Comparison of ENCODE assay signal across 8 mouse cellular contexts in genomic region chr10:59948363-59949254, GRCm38 (mm10). TPM values are rescaled to one million over a fixed set of nuclear protein-coding genes. Genes with fewer than 3 reads are reported as not detected.
A peak's percentile ranks its signal among the peaks of the same experiment; 100 is the strongest.
DNase-seq lines count a peak whose midpoint lies in the region; ATAC-seq and TF ChIP-seq lines count a peak whose summit lies in the region.

No protein-coding gene starts in this region.

- no peak overlapping the region for H3K9ac ChIP-seq in lung, embryonic 14.5 days
- peak overlapping the region; percentile 96; the same call in 1 of the 2 replicates for H3K9ac ChIP-seq in embryonic facial prominence, embryonic 12.5 days

- 0 out of 2 replicates have a peak overlapping the region, but pooled peaks have one; percentile 85 for H3K4me3 ChIP-seq in lung, embryonic 14.5 days (ENCODE audit: low read depth, low read length)
- H3K4me3 ChIP-seq in embryonic facial prominence, embryonic 12.5 days = peak overlapping the region; percentile 92

- TF ChIP-seq CTCF in lung, embryonic 14.5 days (IDR thresholded peaks at IDR 0.05; ENCODE audit: low read depth) = no peak

- peak; percentile 70 for DNase-seq in lung, embryonic 14.5 days
- DNase-seq in lung, postnatal 14 days = no peak
- DNase-seq in heart, postnatal 36 days = peak; percentile 57 to 73
- DNase-seq in lung, postnatal 10 days = peak; percentile 56
- DNase-seq in right cerebral cortex, adult 2 months (ENCODE audit: low spot score in 2 of 2) = no peak
- DNase-seq in layer of hippocampus, postnatal 36 days = no peak

- peak overlapping the region; percentile 95 for H3K27ac ChIP-seq in lung, embryonic 14.5 days (ENCODE audit: low read depth)
- peak overlapping the region; percentile 76 for H3K27ac ChIP-seq in embryonic facial prominence, embryonic 12.5 days

- H3K9me3 ChIP-seq in lung, embryonic 14.5 days (ENCODE audit: low read depth, low read length) = no peaks in the 10 kb centered on the region
- H3K9me3 ChIP-seq in embryonic facial prominence, embryonic 12.5 days = no peaks in the 10 kb centered on the region

- intact Hi-C loops in heart, postnatal 36 days (cut with DNase I) = loop anchor here (2.0 kb wide), 1 partner anchor 30 kb away; no protein-coding TSS in a partner anchor

- 32% methylated on average over 6 of the region's 6 CpGs for WGBS in lung, embryonic 14.5 days
- WGBS in embryonic facial prominence, embryonic 12.5 days = 34% methylated on average over 6 of the region's 6 CpGs

- peaks cover 13% of the 10 kb centered on the region; the same call in 1 of the 2 replicates for H3K36me3 ChIP-seq in lung, embryonic 14.5 days (ENCODE audit: insufficient read depth)
- peaks cover 2% of the 10 kb centered on the region; the same call in 1 of the 2 replicates for H3K36me3 ChIP-seq in embryonic facial prominence, embryonic 12.5 days

- ATAC-seq in lung, embryonic 14.5 days (ENCODE audit: insufficient read depth) = no peak
- no peak for ATAC-seq in embryonic facial prominence, embryonic 12.5 days (ENCODE audit: insufficient number of reproducible peaks, insufficient read depth, low FRiP score, low TSS enrichment)
- ATAC-seq in CD4-positive, CD25-positive, alpha-beta regulatory T cell, adult 4 months = no peak

- peaks cover 16% of the 10 kb centered on the region for H3K4me1 ChIP-seq in lung, embryonic 14.5 days (ENCODE audit: insufficient read depth)
- H3K4me1 ChIP-seq in embryonic facial prominence, embryonic 12.5 days = peaks cover 33% of the 10 kb centered on the region

- peak overlapping the region; percentile 96 for H3K4me2 ChIP-seq in lung, embryonic 14.5 days
- peak overlapping the region; percentile 98 for H3K4me2 ChIP-seq in embryonic facial prominence, embryonic 12.5 days (replicated peaks)

- no peaks in the 10 kb centered on the region for H3K27me3 ChIP-seq in lung, embryonic 14.5 days (ENCODE audit: insufficient read depth, low read length)
- H3K27me3 ChIP-seq in embryonic facial prominence, embryonic 12.5 days = no peaks in the 10 kb centered on the region

RNA-seq across cellular contexts. Expression of gene Ddit4, which starts 3.0 kb away (rescaled TPM):
- 3.0 and 3.5 TPM in 2 replicates for polyA plus RNA-seq in lung, embryonic 14.5 days (2014; fragmentation: Nextera tagmentation; extraction: Ambion mirVana)
- 81.2 and 92.3 TPM in 2 replicates for polyA plus RNA-seq in embryonic facial prominence, embryonic 12.5 days (2016; fragmentation: Nextera tagmentation; extraction: Ambion mirVana)
- 10 to 100 TPM; 37.1 to 64.2 TPM for total RNA-seq in heart, postnatal 36 days (2021)
- total RNA-seq in layer of hippocampus, postnatal 36 days (2021) = 10 to 100 TPM; 89.5 to 96.2 TPM
- polyA plus RNA-seq in CD4-positive, CD25-positive, alpha-beta regulatory T cell, adult 4 months (2017; shearing (Covaris generic)) = 10 to 100 TPM; 16.6 to 32.8 TPM

RNA-seq across cellular contexts. Expression of gene Ascc1, which starts 54.0 kb away (rescaled TPM):
- polyA plus RNA-seq in lung, embryonic 14.5 days (2014; fragmentation: Nextera tagmentation; extraction: Ambion mirVana) = 34.7 and 35.3 TPM in 2 replicates
- 41.8 and 41.9 TPM in 2 replicates for polyA plus RNA-seq in embryonic facial prominence, embryonic 12.5 days (2016; fragmentation: Nextera tagmentation; extraction: Ambion mirVana)
- 10 to 100 TPM; 23.0 to 24.0 TPM for total RNA-seq in heart, postnatal 36 days (2021)
- 10 to 100 TPM; 14.3 to 18.1 TPM for total RNA-seq in layer of hippocampus, postnatal 36 days (2021)
- polyA plus RNA-seq in CD4-positive, CD25-positive, alpha-beta regulatory T cell, adult 4 months (2017; shearing (Covaris generic)) = 10 to 100 TPM; 57.8 to 61.3 TPM

RNA-seq across cellular contexts. Expression of gene Anapc16, which starts 54.3 kb away (rescaled TPM):
- 108 and 109 TPM in 2 replicates for polyA plus RNA-seq in lung, embryonic 14.5 days (2014; fragmentation: Nextera tagmentation; extraction: Ambion mirVana)
- polyA plus RNA-seq in embryonic facial prominence, embryonic 12.5 days (2016; fragmentation: Nextera tagmentation; extraction: Ambion mirVana) = 125 TPM in 2 replicates
- 10 to 100 TPM; 68.1 to 73.7 TPM for total RNA-seq in heart, postnatal 36 days (2021)
- total RNA-seq in layer of hippocampus, postnatal 36 days (2021) = 10 to 100 TPM; 69.8 to 71.1 TPM
- polyA plus RNA-seq in CD4-positive, CD25-positive, alpha-beta regulatory T cell, adult 4 months (2017; shearing (Covaris generic)) = 100 to 1,000 TPM in 1 of 2 experiments, 10 to 100 TPM in 1; 82.2 to 102 TPM

Comparison
In these comparisons a context has a peak if more than half of its experiments do, and no peak if none do; other contexts are left out.
1. DNase-seq: peak in lung, embryonic 14.5 days (single experiment), heart, postnatal 36 days (2 of 2) and lung, postnatal 10 days (single experiment); none in lung, postnatal 14 days (single experiment), right cerebral cortex, adult 2 months (0 of 2) and layer of hippocampus, postnatal 36 days (0 of 2).